Comparison of ENCODE assay signal across 23 mouse cellular contexts in genomic region chr4:33886026-33886425, GRCm38 (mm10). TPM values are rescaled to one million over a fixed set of nuclear protein-coding genes. Genes with fewer than 3 reads are reported as not detected.
A peak's percentile ranks its signal among the peaks of the same experiment; 100 is the strongest.
DNase-seq lines count a peak whose midpoint lies in the region; ATAC-seq and TF ChIP-seq lines count a peak whose summit lies in the region.
"Had no signal": no experiment of that assay in that cellular context is flagged by ENCODE, and none has a peak within 500 bp of the region (broad histone marks: within the 10 kb centered on the region; RNA-seq: fewer than 3 reads in every experiment).

No protein-coding gene starts in this region.

- H3K36me3 ChIP-seq in hindbrain, embryonic 15.5 days = no peaks in the 10 kb centered on the region
- H3K36me3 ChIP-seq in hindbrain, embryonic 11.5 days (ENCODE audit: control insufficient read depth, insufficient read depth, low read length) = no peaks in the 10 kb centered on the region
- H3K36me3 ChIP-seq: embryonic facial prominence, embryonic 15.5 days; forebrain, embryonic 10.5 days; G1E; heart, embryonic 10.5 days; limb, embryonic 12.5 days; liver, embryonic 12.5 days; midbrain, embryonic 12.5 days; neural tube, embryonic 13.5 days had no signal

- 67% methylated on average over 3 of the region's 3 CpGs for WGBS in hindbrain, embryonic 15.5 days
- 87% methylated on average over 3 of the region's 3 CpGs for WGBS in hindbrain, embryonic 11.5 days
- 27% methylated on average over 3 of the region's 3 CpGs for WGBS in cerebellum, adult 2 months

- no peak overlapping the region for H3K4me3 ChIP-seq in hindbrain, embryonic 15.5 days
- H3K4me3 ChIP-seq in hindbrain, embryonic 11.5 days (ENCODE audit: low read depth, low read length) = no peak overlapping the region
- H3K4me3 ChIP-seq in cerebellum, adult 2 months (replicated peaks; ENCODE audit: insufficient read depth, low read depth, low read length) = no peak overlapping the region
- H3K4me3 ChIP-seq in layer of hippocampus, adult 2 months = no peak overlapping the region
- H3K4me3 ChIP-seq: embryonic facial prominence, embryonic 15.5 days; forebrain, embryonic 10.5 days; heart, embryonic 10.5 days; limb, embryonic 12.5 days; liver, embryonic 12.5 days; midbrain, embryonic 12.5 days; neural tube, embryonic 13.5 days had no signal

- H3K27me3 ChIP-seq in hindbrain, embryonic 15.5 days = no peaks in the 10 kb centered on the region
- H3K27me3 ChIP-seq in hindbrain, embryonic 11.5 days (ENCODE audit: control insufficient read depth, insufficient read depth, low read length) = no peaks in the 10 kb centered on the region
- H3K27me3 ChIP-seq in cerebellum, adult 2 months (ENCODE audit: control insufficient read depth, insufficient read depth, low read length) = no peaks in the 10 kb centered on the region
- H3K27me3 ChIP-seq: embryonic facial prominence, embryonic 15.5 days; limb, embryonic 12.5 days; liver, embryonic 12.5 days; midbrain, embryonic 12.5 days; neural tube, embryonic 13.5 days had no signal

- H3K4me1 ChIP-seq in hindbrain, embryonic 15.5 days (replicated peaks) = no peaks in the 10 kb centered on the region
- H3K4me1 ChIP-seq in hindbrain, embryonic 11.5 days (replicated peaks; ENCODE audit: control insufficient read depth, insufficient read depth, low read length) = no peaks in the 10 kb centered on the region
- H3K4me1 ChIP-seq in cerebellum, adult 2 months (ENCODE audit: control insufficient read depth, insufficient read depth, low read length) = peaks cover 19% of the 10 kb centered on the region; the same call in 1 of the 2 replicates
- H3K4me1 ChIP-seq: embryonic facial prominence, embryonic 15.5 days; forebrain, embryonic 10.5 days; heart, embryonic 10.5 days; limb, embryonic 12.5 days; liver, embryonic 12.5 days; midbrain, embryonic 12.5 days; neural tube, embryonic 13.5 days had no signal

- no peak overlapping the region for H3K27ac ChIP-seq in hindbrain, embryonic 15.5 days (replicated peaks)
- H3K27ac ChIP-seq in hindbrain, embryonic 11.5 days (ENCODE audit: low read depth, low read length) = no peak overlapping the region
- peak overlapping the region; percentile 58; the same call in 1 of the 2 replicates for H3K27ac ChIP-seq in cerebellum, adult 2 months (ENCODE audit: insufficient read depth, low read length)
- no peak overlapping the region for H3K27ac ChIP-seq in layer of hippocampus, adult 2 months
- H3K27ac ChIP-seq: embryonic facial prominence, embryonic 15.5 days; forebrain, embryonic 10.5 days; heart, embryonic 10.5 days; limb, embryonic 12.5 days; liver, embryonic 12.5 days; midbrain, embryonic 12.5 days; neural tube, embryonic 13.5 days had no signal

- H3K9ac ChIP-seq in hindbrain, embryonic 15.5 days = no peak overlapping the region
- H3K9ac ChIP-seq in hindbrain, embryonic 11.5 days (ENCODE audit: low read depth, low read length) = no peak overlapping the region
- H3K9ac ChIP-seq: embryonic facial prominence, embryonic 15.5 days; forebrain, postnatal 0 days; limb, embryonic 12.5 days; liver, embryonic 12.5 days; midbrain, embryonic 12.5 days; neural tube, embryonic 13.5 days had no signal

- no peak for DNase-seq in hindbrain, embryonic 11.5 days (ENCODE audit: low spot score)
- peak; percentile 73 for DNase-seq in adipocyte (ENCODE audit: low spot score)
- peak; percentile 53 to 78 for DNase-seq in cerebellum, adult 2 months
- DNase-seq in fat pad, adult 2 months (ENCODE audit: extremely low read depth, low read depth, low spot score) = peak; percentile 7
- DNase-seq in adrenal gland, adult 2 months = no peak
- DNase-seq in layer of hippocampus, adult 2 months (ENCODE audit: low spot score in 2 of 2) = no peak
- DNase-seq in yolk sac, embryonic 10.5 days (ENCODE audit: low spot score) = no peak
- DNase-seq: forebrain, postnatal 0 days; gastrocnemius, postnatal 36 days; kidney, adult 18-20 months; kidney, postnatal 10 days; right cerebral cortex, postnatal 14 days; spleen, adult 18-20 months; thymus, postnatal 36 days had no signal

- ATAC-seq in hindbrain, embryonic 15.5 days (ENCODE audit: low FRiP score, low read depth) = peak; percentile 68
- no peak for ATAC-seq in hindbrain, embryonic 11.5 days (ENCODE audit: low FRiP score)
- ATAC-seq: forebrain, postnatal 0 days; liver, embryonic 12.5 days had no signal

- TF ChIP-seq POLR2A in cerebellum, adult 2 months (IDR thresholded peaks at IDR 0.05; ENCODE audit: borderline replicate concordance, insufficient read depth, low read length) = no peak

- TF ChIP-seq CTCF in cerebellum, adult 2 months (IDR thresholded peaks at IDR 0.05; ENCODE audit: borderline replicate concordance, insufficient read depth, low read depth, low read length) = no peak
- no peak for TF ChIP-seq CTCF in layer of hippocampus, adult 2 months (conservative IDR thresholded peaks at IDR 0.05)

- H3K4me2 ChIP-seq in hindbrain, embryonic 15.5 days = no peak overlapping the region
- H3K4me2 ChIP-seq in hindbrain, embryonic 11.5 days (replicated peaks; ENCODE audit: low read depth, low read length) = no peak overlapping the region
- H3K4me2 ChIP-seq: embryonic facial prominence, embryonic 15.5 days; limb, embryonic 12.5 days; liver, embryonic 12.5 days; midbrain, embryonic 12.5 days; neural tube, embryonic 13.5 days had no signal

- no peaks in the 10 kb centered on the region for H3K9me3 ChIP-seq in hindbrain, embryonic 15.5 days
- no peaks in the 10 kb centered on the region for H3K9me3 ChIP-seq in hindbrain, embryonic 11.5 days (ENCODE audit: control insufficient read depth, low read length)
- H3K9me3 ChIP-seq: embryonic facial prominence, embryonic 15.5 days; forebrain, embryonic 10.5 days; G1E; heart, embryonic 10.5 days; liver, embryonic 12.5 days; midbrain, embryonic 12.5 days; neural tube, embryonic 13.5 days had no signal

RNA-seq across cellular contexts. Expression of gene Cnr1, which starts 38.4 kb away (rescaled TPM):
- 54.3 and 63.0 TPM in 2 replicates for polyA plus RNA-seq in hindbrain, embryonic 15.5 days (2015; fragmentation: Nextera tagmentation; extraction: Ambion mirVana)
- 24.6 and 25.0 TPM in 2 replicates for polyA plus RNA-seq in hindbrain, embryonic 11.5 days (2014; fragmentation: Nextera tagmentation; extraction: Ambion mirVana)
- 137 and 155 TPM in 2 replicates for polyA plus RNA-seq in cerebellum, adult 2 months (2012; rRNA removed)
- 10 to 100 TPM; 19.4 to 25.8 TPM for total RNA-seq in adrenal gland, adult 2 months (2021)
- 7.3 and 7.9 TPM in 2 replicates for polyA plus RNA-seq in adrenal gland, adult 2 months (2012; rRNA removed)
- total RNA-seq in layer of hippocampus, adult 2 months (2021) = 100 to 1,000 TPM; 175 to 181 TPM
- polyA plus RNA-seq: G1E had no signal

Comparison
In these comparisons a context has a peak if more than half of its experiments do, and no peak if none do; other contexts are left out.
1. DNase-seq: peak in adipocyte (single experiment), cerebellum, adult 2 months (2 of 2) and fat pad, adult 2 months (single experiment); none in hindbrain, embryonic 11.5 days (single experiment), adrenal gland, adult 2 months (single experiment), layer of hippocampus, adult 2 months (0 of 2) and yolk sac, embryonic 10.5 days (single experiment).